8 mouse cellular contexts compared by ENCODE assay signal in genomic region chr11:75768091-75768989, GRCm38 (mm10). TPM values are rescaled to one million over a fixed set of nuclear protein-coding genes. Genes with fewer than 3 reads are reported as not detected.
DNase-seq lines count a peak whose midpoint lies in the region; ATAC-seq lines count a peak whose summit lies in the region.

No protein-coding gene starts in this region.

- peaks cover 14% of the 10 kb centered on the region for H3K4me1 ChIP-seq in forebrain, embryonic 10.5 days
- H3K4me1 ChIP-seq in forebrain, embryonic 15.5 days = peaks cover 8% of the 10 kb centered on the region; the same call in 1 of the 2 replicates
- H3K4me1 ChIP-seq in forebrain, embryonic 14.5 days (ENCODE audit: control insufficient read depth, insufficient read depth, low read length) = no peaks in the 10 kb centered on the region
- H3K4me1 ChIP-seq in liver, embryonic 13.5 days (replicated peaks) = peaks cover 13% of the 10 kb centered on the region

- H3K4me3 ChIP-seq in forebrain, embryonic 10.5 days = peak overlapping the region; percentile 28; the same call in 1 of the 2 replicates
- H3K4me3 ChIP-seq in forebrain, embryonic 15.5 days = no peak overlapping the region
- no peak overlapping the region for H3K4me3 ChIP-seq in forebrain, embryonic 14.5 days (ENCODE audit: low read depth, low read length)
- peak overlapping the region; percentile 17; the same call in 1 of the 2 replicates for H3K4me3 ChIP-seq in liver, embryonic 13.5 days (replicated peaks)

- peaks cover 47% of the 10 kb centered on the region for H3K36me3 ChIP-seq in forebrain, embryonic 10.5 days (replicated peaks)
- peaks cover 38% of the 10 kb centered on the region for H3K36me3 ChIP-seq in forebrain, embryonic 15.5 days
- peaks cover 44% of the 10 kb centered on the region for H3K36me3 ChIP-seq in forebrain, embryonic 14.5 days (ENCODE audit: control insufficient read depth, insufficient read depth, low read length)
- peaks cover 36% of the 10 kb centered on the region for H3K36me3 ChIP-seq in liver, embryonic 13.5 days

- H3K9ac ChIP-seq in forebrain, embryonic 15.5 days (replicated peaks) = no peak overlapping the region
- H3K9ac ChIP-seq in forebrain, embryonic 14.5 days (ENCODE audit: low read length) = no peak overlapping the region
- no peak overlapping the region for H3K9ac ChIP-seq in liver, embryonic 13.5 days

- DNase-seq in forebrain, embryonic 10.5 days (ENCODE audit: extremely low spot score, low spot score) = no peak
- peak; percentile 15 to 24 for DNase-seq in left cerebral cortex, adult 18-20 months (ENCODE audit: low spot score in 2 of 2)
- no peak for DNase-seq in left cerebral cortex, postnatal 4 days
- no peak for DNase-seq in forebrain, embryonic 14.5 days (ENCODE audit: low spot score)
- no peak for DNase-seq in liver, embryonic 13.5 days
- DNase-seq in thymus, postnatal 25 days = no peak
- no peak for DNase-seq in lung, adult 18-20 months

- H3K27me3 ChIP-seq in forebrain, embryonic 10.5 days (ENCODE audit: poor library complexity, severe bottlenecking) = no peaks in the 10 kb centered on the region; the same call in 1 of the 2 replicates
- H3K27me3 ChIP-seq in forebrain, embryonic 15.5 days = no peaks in the 10 kb centered on the region
- H3K27me3 ChIP-seq in forebrain, embryonic 14.5 days (replicated peaks; ENCODE audit: control insufficient read depth, insufficient read depth, low read length) = no peaks in the 10 kb centered on the region
- no peaks in the 10 kb centered on the region for H3K27me3 ChIP-seq in liver, embryonic 13.5 days

- no peak overlapping the region for H3K4me2 ChIP-seq in forebrain, embryonic 15.5 days (replicated peaks)
- no peak overlapping the region for H3K4me2 ChIP-seq in forebrain, embryonic 14.5 days (ENCODE audit: low read length)
- H3K4me2 ChIP-seq in liver, embryonic 13.5 days = peak overlapping the region; percentile 51

- H3K9me3 ChIP-seq in forebrain, embryonic 10.5 days = no peaks in the 10 kb centered on the region
- no peaks in the 10 kb centered on the region for H3K9me3 ChIP-seq in forebrain, embryonic 15.5 days
- H3K9me3 ChIP-seq in forebrain, embryonic 14.5 days (replicated peaks; ENCODE audit: control insufficient read depth, low read length) = no peaks in the 10 kb centered on the region
- H3K9me3 ChIP-seq in liver, embryonic 13.5 days (replicated peaks) = no peaks in the 10 kb centered on the region

- intact Hi-C loops in left cerebral cortex, postnatal 4 days (cut with DNase I) = no loop called here

- WGBS in forebrain, embryonic 10.5 days = 57% methylated on average over 6 of the region's 6 CpGs
- WGBS in forebrain, embryonic 15.5 days = 55% methylated on average over 6 of the region's 6 CpGs
- WGBS in forebrain, embryonic 14.5 days = 56% methylated on average over 6 of the region's 6 CpGs
- WGBS in liver, embryonic 13.5 days (ENCODE audit: insufficient replicate concordance) = 58% methylated on average over 6 of the region's 6 CpGs

- H3K27ac ChIP-seq in forebrain, embryonic 10.5 days = no peak overlapping the region
- H3K27ac ChIP-seq in forebrain, embryonic 15.5 days (replicated peaks) = no peak overlapping the region
- H3K27ac ChIP-seq in forebrain, embryonic 14.5 days (ENCODE audit: low read depth, low read length) = no peak overlapping the region
- H3K27ac ChIP-seq in liver, embryonic 13.5 days = no peak overlapping the region

- no peak for ATAC-seq in forebrain, embryonic 15.5 days (replicated peaks)
- 0 out of 2 replicates have a peak, but pooled peaks have one; percentile 3 for ATAC-seq in forebrain, embryonic 14.5 days
- no peak for ATAC-seq in liver, embryonic 13.5 days (ENCODE audit: low read depth)

RNA-seq across cellular contexts. Expression of gene Doc2b, which starts 27.5 kb away (rescaled TPM):
- polyA plus RNA-seq in forebrain, embryonic 10.5 days (2016; fragmentation: Nextera tagmentation; extraction: Ambion mirVana) = 0.10 and 0.17 TPM in 2 replicates
- polyA plus RNA-seq in forebrain, embryonic 15.5 days (2015; fragmentation: Nextera tagmentation; extraction: Ambion mirVana) = 2.0 and 2.1 TPM in 2 replicates
- 10 to 100 TPM; 18.9 to 23.4 TPM for total RNA-seq in left cerebral cortex, adult 18-20 months (2021)
- total RNA-seq in left cerebral cortex, postnatal 4 days (2021) = 10 to 100 TPM; 47.9 to 53.4 TPM
- polyA plus RNA-seq in forebrain, embryonic 14.5 days (2014; fragmentation: Nextera tagmentation; extraction: Ambion mirVana) = 1.5 and 1.8 TPM in 2 replicates
- 0.05 and 0.06 TPM in 2 replicates for polyA plus RNA-seq in liver, embryonic 13.5 days (2015; fragmentation: Nextera tagmentation; extraction: Ambion mirVana)

RNA-seq across cellular contexts. Expression of gene Ywhae, which starts 35.7 kb away (rescaled TPM):
- polyA plus RNA-seq in forebrain, embryonic 10.5 days (2016; fragmentation: Nextera tagmentation; extraction: Ambion mirVana) = 1,332 and 1,366 TPM in 2 replicates
- polyA plus RNA-seq in forebrain, embryonic 15.5 days (2015; fragmentation: Nextera tagmentation; extraction: Ambion mirVana) = 1,361 and 1,417 TPM in 2 replicates
- 1,000 to 10,000 TPM in 1 of 2 experiments, 100 to 1,000 TPM in 1; 948 to 1,014 TPM for total RNA-seq in left cerebral cortex, adult 18-20 months (2021)
- 1,000 to 10,000 TPM; 1,671 to 1,788 TPM for total RNA-seq in left cerebral cortex, postnatal 4 days (2021)
- 1,444 and 1,603 TPM in 2 replicates for polyA plus RNA-seq in forebrain, embryonic 14.5 days (2014; fragmentation: Nextera tagmentation; extraction: Ambion mirVana)
- polyA plus RNA-seq in liver, embryonic 13.5 days (2015; fragmentation: Nextera tagmentation; extraction: Ambion mirVana) = 325 and 423 TPM in 2 replicates

Comparison
In these comparisons a context has a peak if more than half of its experiments do, and no peak if none do; other contexts are left out.
1. DNase-seq: peak in left cerebral cortex, adult 18-20 months (2 of 2); none in forebrain, embryonic 10.5 days (single experiment), left cerebral cortex, postnatal 4 days (single experiment), forebrain, embryonic 14.5 days (single experiment), liver, embryonic 13.5 days (single experiment), thymus, postnatal 25 days (single experiment) and lung, adult 18-20 months (0 of 2).
2. H3K4me3 ChIP-seq: peak in forebrain, embryonic 10.5 days (single experiment) and liver, embryonic 13.5 days (single experiment); none in forebrain, embryonic 15.5 days (single experiment) and forebrain, embryonic 14.5 days (single experiment).